Mouse (Mus musculus): ENCODE results near the gene Dnajb8.

- TF ChIP-seq CTCF (IDR thresholded peaks at IDR 0.05; ENCODE audit: borderline replicate concordance, insufficient read depth, low read length) (no peak), POLR2A (IDR thresholded peaks at IDR 0.05; ENCODE audit: low read depth, low read length) (no peak)
Observed at GRCm38 (mm10) chr6:88196054-88196732, 25.9 kb upstream of the Dnajb8 start.
